8 mouse cellular contexts compared by ENCODE assay signal in the genomic region with DNA sequence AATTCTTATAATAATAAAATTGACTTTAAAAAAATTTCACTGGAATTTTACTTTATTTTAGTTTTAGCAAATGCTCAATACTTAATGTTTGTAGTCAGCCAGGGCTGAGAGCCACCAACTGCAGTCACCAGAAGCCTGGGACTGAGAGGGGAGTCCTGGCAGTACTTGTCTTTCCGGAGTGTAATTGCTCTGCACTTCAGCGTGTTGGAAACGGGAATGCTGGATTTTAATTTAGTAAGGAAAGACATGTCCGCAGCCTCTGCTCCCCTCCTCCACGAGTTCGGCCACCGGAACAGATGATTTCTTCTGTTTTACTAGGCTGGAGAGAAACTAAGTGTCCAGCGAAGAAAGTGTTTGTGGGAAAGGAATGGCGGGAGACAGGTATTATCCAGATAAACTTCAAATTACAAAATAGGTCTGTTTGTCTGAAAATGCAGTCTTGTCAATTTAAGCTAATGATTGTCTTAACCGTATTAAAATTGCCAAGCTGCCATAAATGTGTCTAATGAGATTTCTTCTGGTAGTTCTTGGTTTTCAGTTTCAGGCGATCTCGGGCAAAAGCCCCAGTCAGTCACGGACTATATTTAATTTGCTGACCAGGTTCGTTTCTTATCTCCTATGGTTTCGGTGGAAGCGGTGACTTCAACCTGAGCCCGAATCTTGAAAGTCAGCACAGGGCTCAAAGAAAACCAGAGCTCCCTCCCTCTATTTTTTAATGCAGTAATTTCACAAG. TPM values are rescaled to one million over a fixed set of nuclear protein-coding genes. Genes with fewer than 3 reads are reported as not detected.
DNase-seq lines count a peak whose midpoint lies in the region; ATAC-seq and TF ChIP-seq lines count a peak whose summit lies in the region.

No protein-coding gene starts in this region.

- intact Hi-C loops in left cerebral cortex, postnatal 4 days (cut with DNase I): loop anchor here (5.0 to 10.0 kb wide), 3 partner anchors 113 to 290 kb away; no protein-coding TSS in a partner anchor

- H3K27ac ChIP-seq in cortical plate, adult 2 months (ENCODE audit: insufficient read depth, low read length): no peak overlapping the region
- 0 out of 2 replicates have a peak overlapping the region, but pooled peaks have one; percentile 47 for H3K27ac ChIP-seq in hindbrain, embryonic 11.5 days (ENCODE audit: low read depth, low read length)
- peak overlapping the region; percentile 100 for H3K27ac ChIP-seq in liver, postnatal 0 days (ENCODE audit: low read depth)

- H3K27me3 ChIP-seq in hindbrain, embryonic 11.5 days (ENCODE audit: control insufficient read depth, insufficient read depth, low read length): no peaks in the 10 kb centered on the region
- no peaks in the 10 kb centered on the region for H3K27me3 ChIP-seq in liver, postnatal 0 days (ENCODE audit: insufficient read depth, low read length)

- TF ChIP-seq POLR2A in cortical plate, adult 2 months (IDR thresholded peaks at IDR 0.05; ENCODE audit: extremely low read depth, insufficient read depth, low read length): no peak

- H3K9me3 ChIP-seq in hindbrain, embryonic 11.5 days (ENCODE audit: control insufficient read depth, low read length): no peaks in the 10 kb centered on the region
- no peaks in the 10 kb centered on the region for H3K9me3 ChIP-seq in liver, postnatal 0 days (ENCODE audit: low read length)

- peak overlapping the region; percentile 69 for H3K4me2 ChIP-seq in hindbrain, embryonic 11.5 days (replicated peaks; ENCODE audit: low read depth, low read length)
- peak overlapping the region; percentile 88 for H3K4me2 ChIP-seq in liver, postnatal 0 days (ENCODE audit: low read depth, low read length)

- no peaks in the 10 kb centered on the region for H3K36me3 ChIP-seq in hindbrain, embryonic 11.5 days (ENCODE audit: control insufficient read depth, insufficient read depth, low read length)
- H3K36me3 ChIP-seq in liver, postnatal 0 days (replicated peaks; ENCODE audit: insufficient read depth, low read length): no peaks in the 10 kb centered on the region

- no peak for TF ChIP-seq CTCF in cortical plate, adult 2 months (IDR thresholded peaks at IDR 0.05; ENCODE audit: extremely low read depth, insufficient read depth, low read length)
- TF ChIP-seq CTCF in liver, postnatal 0 days (IDR thresholded peaks at IDR 0.05; ENCODE audit: low read depth): no peak

- DNase-seq in left cerebral cortex, postnatal 4 days: peak; percentile 5
- no peak for DNase-seq in left cerebral cortex, adult 11 months (ENCODE audit: low spot score)
- no peak for DNase-seq in hindbrain, embryonic 11.5 days (ENCODE audit: low spot score)
- no peak for DNase-seq in liver, postnatal 0 days
- DNase-seq in layer of hippocampus, postnatal 14 days (ENCODE audit: low spot score in 2 of 2): no peak
- no peak for DNase-seq in frontal cortex, adult 2 months (ENCODE audit: extremely low spot score in 1 of 2, low spot score in 1 of 2)
- no peak for DNase-seq in layer of hippocampus, postnatal 36 days

- H3K9ac ChIP-seq in hindbrain, embryonic 11.5 days (ENCODE audit: low read depth, low read length): peak overlapping the region; percentile 46; the same call in 1 of the 2 replicates
- H3K9ac ChIP-seq in liver, postnatal 0 days (replicated peaks): peak overlapping the region; percentile 96

- 23% methylated on average over 17 of the region's 17 CpGs for WGBS in hindbrain, embryonic 11.5 days
- WGBS in liver, postnatal 0 days (ENCODE audit: insufficient replicate concordance): 27% methylated on average over 17 of the region's 17 CpGs

- TF ChIP-seq EP300 in liver, postnatal 0 days (IDR thresholded peaks at IDR 0.05; ENCODE audit: low read depth): no peak

- no peaks in the 10 kb centered on the region for H3K4me1 ChIP-seq in cortical plate, adult 2 months (ENCODE audit: control insufficient read depth, insufficient read depth, low read length)
- H3K4me1 ChIP-seq in hindbrain, embryonic 11.5 days (replicated peaks; ENCODE audit: control insufficient read depth, insufficient read depth, low read length): no peaks in the 10 kb centered on the region
- H3K4me1 ChIP-seq in liver, postnatal 0 days (ENCODE audit: insufficient read depth): peaks cover 43% of the 10 kb centered on the region

- ATAC-seq in hindbrain, embryonic 11.5 days (ENCODE audit: low FRiP score): no peak
- ATAC-seq in liver, postnatal 0 days: no peak

- peak overlapping the region; percentile 34 for H3K4me3 ChIP-seq in cortical plate, adult 2 months (ENCODE audit: insufficient read depth, low read length)
- peak overlapping the region; percentile 87 for H3K4me3 ChIP-seq in hindbrain, embryonic 11.5 days (ENCODE audit: low read depth, low read length)
- peak overlapping the region; percentile 92 for H3K4me3 ChIP-seq in liver, postnatal 0 days (ENCODE audit: low read depth, low read length)

RNA-seq across cellular contexts. Expression of a gene that starts 2.5 kb away (rescaled TPM):
- total RNA-seq in left cerebral cortex, postnatal 4 days (2021): 10 to 100 TPM; 10.2 to 11.5 TPM
- polyA plus RNA-seq in cortical plate, adult 2 months (2012; rRNA removed): 24.2 and 25.2 TPM in 2 replicates
- polyA plus RNA-seq in hindbrain, embryonic 11.5 days (2014; fragmentation: Nextera tagmentation; extraction: Ambion mirVana): 26.1 and 27.7 TPM in 2 replicates
- polyA plus RNA-seq in liver, postnatal 0 days (2015; fragmentation: Nextera tagmentation; extraction: Ambion mirVana): 19.3 and 22.2 TPM in 2 replicates
- total RNA-seq in layer of hippocampus, postnatal 14 days (2021): 10 to 100 TPM; 24.7 to 26.1 TPM
- 24.6 and 24.9 TPM in 2 replicates for polyA plus RNA-seq in frontal cortex, adult 2 months (2012; rRNA removed)
- total RNA-seq in layer of hippocampus, postnatal 36 days (2021): 10 to 100 TPM; 34.4 to 35.6 TPM

Comparison
In these comparisons a context has a peak if more than half of its experiments do, and no peak if none do; other contexts are left out.
1. H3K4me3 ChIP-seq: peak in every context shown above with its lines; median percentile 92 in liver, postnatal 0 days; 87 in hindbrain, embryonic 11.5 days; 34 in cortical plate, adult 2 months.